Mouse (Mus musculus) heart, embryonic 11.5 days (tissue): ENCODE results near the gene Scamp5. TPM values are rescaled to one million over a fixed set of nuclear protein-coding genes. Genes with fewer than 3 reads are reported as not detected.
"Not testable (repeated sequence)": the region's sequence is repeated elsewhere in the genome, so short reads cannot be mapped to it uniquely, and the experiment has no call there.

Experiments used
- ATAC-seq: fragments of 200-750 bp; cut with Nextera tagmentation; replicated peaks from 2 replicates; pipeline ENCODE4 v1.8.0; 2017; ENCODE audit warnings: moderate library complexity; ENCODE audit not compliant: insufficient number of reproducible peaks, low FRiP score, low TSS enrichment
- H3K27ac ChIP-seq: fragments of 300-500 bp; sonication (generic); 2 replicates; pipeline ENCODE4 v1.5.1; 2014; ENCODE audit warnings: mild to moderate bottlenecking, low read depth, low read length
- H3K27me3 ChIP-seq: fragments of 300-500 bp; sonication (generic); 2 replicates; pipeline ENCODE4 v1.6.1; 2014; ENCODE audit warnings: mild to moderate bottlenecking, low read length, mixed read lengths; ENCODE audit not compliant: control insufficient read depth, insufficient read depth
- H3K36me3 ChIP-seq: fragments of 300-500 bp; sonication (generic); 2 replicates; pipeline ENCODE4 v1.6.1; 2014; ENCODE audit warnings: mild to moderate bottlenecking, low read length, moderate library complexity, mixed read lengths; ENCODE audit not compliant: control insufficient read depth, insufficient read depth
- H3K4me1 ChIP-seq: fragments of 300-500 bp; sonication (generic); 2 replicates; pipeline ENCODE4 v1.6.1; 2014; ENCODE audit warnings: low read length; ENCODE audit not compliant: control insufficient read depth, insufficient read depth
- H3K4me2 ChIP-seq: fragments of 300-500 bp; sonication (generic); 2 replicates; pipeline ENCODE4 v1.6.1; 2014; ENCODE audit warnings: mild to moderate bottlenecking, moderate library complexity
- H3K4me3 ChIP-seq: fragments of 300-500 bp; sonication (generic); 2 replicates; pipeline ENCODE4 v1.5.1; 2014; ENCODE audit warnings: low read depth, low read length
- H3K9ac ChIP-seq: fragments of 300-500 bp; sonication (generic); 2 replicates; pipeline ENCODE4 v1.6.1; 2014; ENCODE audit warnings: mild to moderate bottlenecking, low read depth, low read length, moderate library complexity
- H3K9me3 ChIP-seq: fragments of 300-500 bp; sonication (generic); replicated peaks from 2 replicates; pipeline ENCODE4 v1.6.1; 2016; ENCODE audit warnings: low read length; ENCODE audit not compliant: control insufficient read depth
- WGBS: fragments of 180-500 bp; shearing (Covaris S2); extraction: QIAGEN DNeasy Blood & Tissue Kit; methylation state at CpG from one replicate; pipeline ENCODE4 v1.1.7; 2014; ENCODE audit not compliant: insufficient replicate concordance; 5-methylcytosine and 5-hydroxymethylcytosine counted together
- polyA plus RNA-seq: library from polyadenylated mRNA; unstranded; fragments of >200 nt; fragmentation: Nextera tagmentation; extraction: Ambion mirVana; gene quantifications from 2 replicates; pipeline ENCODE4 v1.2.1, GENCODE M21; 2014

The Scamp5 gene
- polyA plus RNA-seq, 1 experiment from 2014 or later = 5.8 TPM

DNA sequence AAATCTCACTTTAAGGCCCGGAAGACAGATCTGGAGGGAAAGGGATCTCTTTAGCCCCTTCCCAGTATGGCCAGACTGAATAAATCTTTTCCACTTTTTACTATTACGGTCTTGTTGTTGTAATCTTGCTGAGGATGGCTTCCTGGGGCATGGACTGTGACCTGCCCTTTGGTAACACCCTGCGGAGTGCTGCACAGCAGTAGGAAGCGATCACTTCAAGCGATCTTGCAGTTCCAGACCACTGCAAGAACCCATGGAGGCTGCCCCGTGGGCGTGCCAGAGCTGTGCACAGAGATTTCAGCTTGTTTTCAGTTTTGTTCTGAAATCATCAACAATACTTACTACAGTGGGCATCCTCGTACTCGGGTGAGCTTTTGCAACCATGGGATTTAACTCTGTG is 36.7 kb downstream of the Scamp5 start:
- H3K9ac ChIP-seq = no peak overlapping the region
- peaks cover 21% of the 10 kb centered on the region for H3K4me1 ChIP-seq
- H3K36me3 ChIP-seq = no peaks in the 10 kb centered on the region
- no peak for ATAC-seq
- no peaks in the 10 kb centered on the region for H3K27me3 ChIP-seq
- H3K27ac ChIP-seq = no peak overlapping the region
- H3K9me3 ChIP-seq = no peaks in the 10 kb centered on the region
- no peak overlapping the region for H3K4me2 ChIP-seq
- H3K4me3 ChIP-seq = no peak overlapping the region
- 49% methylated on average over 9 of the region's 9 CpGs for WGBS

DNA sequence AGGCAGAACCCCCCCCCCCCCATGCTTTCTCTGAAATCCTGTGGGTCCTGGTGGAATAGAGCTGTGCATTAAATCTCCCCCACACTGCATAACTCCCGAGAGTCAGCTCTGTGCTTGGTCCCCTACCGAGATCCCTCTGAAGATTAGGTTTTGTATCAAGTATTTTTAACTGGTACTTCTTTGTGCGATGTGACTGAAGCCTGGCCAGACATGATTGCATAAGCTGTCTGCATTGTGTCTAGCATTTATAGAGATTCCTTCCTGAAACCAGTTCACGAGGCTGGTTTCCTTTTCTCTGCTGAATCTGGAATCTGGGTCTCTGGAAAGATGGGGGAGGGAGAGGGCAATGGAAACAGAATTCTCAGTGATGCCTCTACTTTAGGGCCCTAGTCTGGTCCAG is 39.5 kb downstream of the Scamp5 start:
- no peaks in the 10 kb centered on the region for H3K27me3 ChIP-seq
- no peaks in the 10 kb centered on the region for H3K9me3 ChIP-seq
- ATAC-seq = no peak
- H3K4me3 ChIP-seq = no peak overlapping the region
- no peak overlapping the region for H3K27ac ChIP-seq
- no peaks in the 10 kb centered on the region for H3K36me3 ChIP-seq
- 44% methylated on average over 4 of the region's 4 CpGs for WGBS
- no peak overlapping the region for H3K9ac ChIP-seq
- no peak overlapping the region for H3K4me2 ChIP-seq
- peaks cover 34% of the 10 kb centered on the region for H3K4me1 ChIP-seq

DNA sequence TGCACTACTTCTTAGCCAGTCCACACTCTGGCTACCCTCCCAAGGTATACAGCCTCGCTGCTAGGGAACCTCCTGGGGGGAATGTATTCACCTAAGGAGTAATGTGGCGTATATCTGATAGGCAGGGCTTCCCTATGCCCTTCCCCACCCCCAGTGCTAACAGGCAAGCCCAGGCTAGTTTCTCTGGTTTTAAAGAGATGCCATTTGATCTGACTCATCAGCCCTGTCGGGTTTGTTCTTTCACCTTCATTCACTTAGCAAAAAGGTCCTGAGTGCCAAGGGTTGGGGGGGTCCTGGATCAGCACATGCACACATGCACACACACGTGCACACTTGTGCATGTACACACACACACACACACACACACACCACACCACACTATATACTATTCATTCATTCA is 39.9 kb downstream of the Scamp5 start:
- Histone ChIP-seq H3K4me2 (no peak overlapping the region), H3K4me3 (no peak overlapping the region), H3K27ac (no peak overlapping the region), H3K27me3 (no peaks in the 10 kb centered on the region), H3K4me1 (peaks cover 30% of the 10 kb centered on the region), H3K9ac (no peak overlapping the region), H3K9me3 (no peaks in the 10 kb centered on the region), H3K36me3 (no peaks in the 10 kb centered on the region)
- no peak for ATAC-seq
- WGBS = 64% methylated on average over 4 of the region's 4 CpGs

DNA sequence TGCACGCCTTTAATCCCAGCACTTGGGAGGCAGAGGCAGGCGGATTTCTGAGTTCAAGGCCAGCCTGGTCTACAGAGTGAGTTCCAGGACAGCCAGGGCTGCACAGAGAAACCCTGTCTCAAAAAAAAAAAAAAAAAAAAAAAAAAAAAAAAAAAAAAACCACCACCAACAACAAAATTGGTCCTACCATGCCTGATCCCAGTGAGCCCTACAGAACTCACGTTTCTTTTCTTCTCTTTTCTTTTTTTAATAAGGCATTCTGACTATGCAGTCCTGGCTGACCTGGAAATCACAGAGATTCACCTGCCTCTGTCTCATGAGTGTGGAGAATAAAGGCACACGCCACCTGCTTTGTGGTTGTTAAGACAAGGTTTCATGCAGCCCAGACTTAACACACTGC is 40.7 kb downstream of the Scamp5 start:
- 87% methylated on average over 4 of the region's 4 CpGs for WGBS
- not testable (repeated sequence) for H3K27ac ChIP-seq, H3K4me2 ChIP-seq, H3K36me3 ChIP-seq, H3K9ac ChIP-seq, H3K27me3 ChIP-seq, H3K9me3 ChIP-seq, ATAC-seq, H3K4me3 ChIP-seq
- peaks cover 24% of the 10 kb centered on the region for H3K4me1 ChIP-seq

DNA sequence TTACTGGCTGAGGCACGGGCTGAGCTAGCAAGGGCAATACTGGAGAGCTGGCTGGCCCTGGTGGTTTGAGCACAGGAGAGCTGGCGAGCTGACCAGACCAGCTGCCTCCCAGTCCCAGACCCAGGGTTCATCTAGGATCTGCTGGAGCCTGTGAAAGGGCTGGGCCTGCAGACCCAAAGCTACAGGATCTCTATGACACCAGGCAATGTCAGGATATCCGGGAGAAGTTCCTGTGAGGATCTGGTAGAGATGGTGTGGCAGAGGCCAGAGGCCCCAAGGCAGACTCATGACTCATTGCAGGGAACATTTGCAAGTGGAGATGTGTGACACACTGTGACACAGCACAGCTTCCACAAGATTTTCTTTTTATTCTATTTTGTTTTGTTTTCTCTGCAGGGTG is 42.7 kb downstream of the Scamp5 start:
- H3K9me3 ChIP-seq = no peaks in the 10 kb centered on the region
- H3K4me3 ChIP-seq = no peak overlapping the region
- H3K9ac ChIP-seq = no peak overlapping the region
- H3K4me1 ChIP-seq = peaks cover 43% of the 10 kb centered on the region
- 60% methylated on average over 3 of the region's 3 CpGs for WGBS
- peak overlapping the region; percentile 12 for H3K27ac ChIP-seq
- H3K36me3 ChIP-seq = no peaks in the 10 kb centered on the region
- ATAC-seq = no peak
- no peak overlapping the region for H3K4me2 ChIP-seq
- H3K27me3 ChIP-seq = no peaks in the 10 kb centered on the region

- Histone ChIP-seq H3K4me2 (no peak overlapping the region), H3K27ac (no peak overlapping the region), H3K4me3 (no peak overlapping the region), H3K9ac (no peak overlapping the region), H3K9me3 (no peaks in the 10 kb centered on the region), H3K27me3 (no peaks in the 10 kb centered on the region), H3K4me1 (peaks cover 50% of the 10 kb centered on the region), H3K36me3 (no peaks in the 10 kb centered on the region)
- ATAC-seq = no peak
- WGBS = 31% methylated on average over 6 of the region's 6 CpGs
Observed at GRCm38 (mm10) chr9:57424066-57424465, 43.8 kb downstream of the Scamp5 start.

DNA sequence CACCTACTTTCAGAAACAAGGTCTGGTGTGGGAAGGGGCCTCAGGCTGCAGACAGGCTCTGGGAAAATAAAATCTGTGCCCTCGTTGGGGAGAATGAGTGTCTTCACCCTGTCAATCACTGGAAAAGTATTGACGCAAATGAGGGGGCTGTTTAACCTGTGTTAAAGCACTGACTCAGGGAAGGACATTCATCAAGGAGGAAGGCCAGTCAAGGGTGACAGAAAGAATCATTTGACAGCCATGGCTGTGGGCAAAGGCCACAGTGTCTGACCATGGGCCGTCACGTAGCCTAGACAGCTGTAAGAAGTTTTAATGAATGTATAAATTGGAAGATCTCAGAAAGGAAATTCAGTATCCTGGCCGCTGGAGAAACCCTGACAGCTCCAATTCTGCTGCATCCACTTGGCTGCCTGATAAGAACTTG is 46.2 kb downstream of the Scamp5 start:
- Histone ChIP-seq H3K9ac (0 out of 2 replicates have a peak overlapping the region, but pooled peaks have one; percentile 16), H3K36me3 (no peaks in the 10 kb centered on the region; the same call in 1 of the 2 replicates), H3K27ac (peak overlapping the region; percentile 92), H3K9me3 (no peaks in the 10 kb centered on the region), H3K4me2 (no peak overlapping the region), H3K4me1 (peaks cover 42% of the 10 kb centered on the region), H3K27me3 (no peaks in the 10 kb centered on the region), H3K4me3 (no peak overlapping the region)
- 34% methylated on average over 5 of the region's 5 CpGs for WGBS
- ATAC-seq = no peak

DNA sequence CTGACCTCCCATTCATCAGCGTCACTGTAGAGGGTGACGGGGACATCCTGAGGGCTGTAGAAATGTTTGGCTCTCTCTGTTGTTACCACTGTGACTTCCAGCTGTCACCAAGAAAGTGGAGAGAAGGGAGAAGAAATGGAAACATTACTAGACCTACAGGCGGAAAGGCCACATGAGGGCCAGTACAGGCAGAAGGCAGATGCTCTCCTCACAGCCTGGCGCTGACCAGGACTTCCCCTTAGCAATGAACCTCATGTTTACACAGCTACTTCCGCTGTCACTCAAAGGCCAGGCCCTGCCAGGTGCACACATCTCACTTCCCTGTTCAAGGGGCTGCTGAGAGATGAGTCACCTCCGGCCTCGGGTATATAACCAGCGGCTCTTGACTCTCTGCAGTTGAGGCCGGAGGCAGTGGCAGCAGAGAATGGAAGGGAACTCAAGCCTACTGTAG is 46.7 kb downstream of the Scamp5 start:
- peak overlapping the region; percentile 56; the same call in 1 of the 2 replicates for H3K9ac ChIP-seq
- H3K27ac ChIP-seq = peak overlapping the region; percentile 92
- no peak overlapping the region for H3K4me3 ChIP-seq
- no peaks in the 10 kb centered on the region for H3K9me3 ChIP-seq
- ATAC-seq = peak; percentile 47; the same call in 1 of the 2 replicates
- peak overlapping the region; percentile 45 for H3K4me2 ChIP-seq
- 29% methylated on average over 9 of the region's 9 CpGs for WGBS
- H3K4me1 ChIP-seq = peaks cover 42% of the 10 kb centered on the region
- no peaks in the 10 kb centered on the region; the same call in 1 of the 2 replicates for H3K36me3 ChIP-seq
- no peaks in the 10 kb centered on the region for H3K27me3 ChIP-seq
